Mouse (Mus musculus): ENCODE data around the gene Cdca7l.
"Not testable (repeated sequence)": the region's sequence is repeated elsewhere in the genome, so short reads cannot be mapped to it uniquely, and the experiment has no call there.

The Cdca7l gene

DNA sequence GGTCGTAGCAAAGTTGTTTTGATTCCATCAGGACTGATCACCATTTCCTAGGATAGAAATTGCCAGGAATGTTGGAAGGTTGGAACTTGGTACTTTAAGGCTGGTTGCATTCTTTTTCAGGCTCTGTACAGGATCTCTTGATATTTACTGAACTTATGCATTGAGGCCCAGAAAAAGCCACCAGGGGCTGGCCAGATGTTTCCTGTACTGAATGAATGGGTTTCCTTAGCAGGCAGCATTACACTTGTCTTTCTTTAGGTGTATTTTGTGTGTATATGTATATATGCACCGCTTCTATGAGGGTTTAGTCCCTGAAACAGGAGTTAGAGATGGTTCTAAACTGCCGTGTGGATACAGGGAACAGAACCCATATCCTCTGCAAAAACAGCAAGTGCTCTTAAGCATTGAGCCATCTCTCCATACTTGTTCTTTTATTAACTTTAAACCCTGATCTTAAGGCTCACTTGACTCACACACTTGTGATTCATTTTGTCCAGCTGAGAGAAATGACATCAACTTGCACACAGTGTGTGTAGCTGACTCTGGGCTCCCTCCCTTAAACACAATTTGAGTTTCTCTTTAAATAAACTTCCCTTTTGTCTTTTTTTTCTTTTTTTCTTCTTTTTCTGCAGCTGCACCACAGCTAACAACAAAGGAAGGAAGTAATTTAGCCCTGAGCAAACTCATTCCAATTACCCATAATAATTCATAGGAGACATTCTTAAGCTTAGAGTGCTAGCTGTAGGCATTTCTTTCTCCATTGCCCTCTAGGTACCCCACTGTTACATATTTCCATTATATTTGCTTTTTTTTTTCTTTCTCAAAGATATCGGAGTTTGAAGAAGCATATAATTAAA lies 63.8 kb downstream of the Cdca7l start:
- DNase-seq: no peak

DNA sequence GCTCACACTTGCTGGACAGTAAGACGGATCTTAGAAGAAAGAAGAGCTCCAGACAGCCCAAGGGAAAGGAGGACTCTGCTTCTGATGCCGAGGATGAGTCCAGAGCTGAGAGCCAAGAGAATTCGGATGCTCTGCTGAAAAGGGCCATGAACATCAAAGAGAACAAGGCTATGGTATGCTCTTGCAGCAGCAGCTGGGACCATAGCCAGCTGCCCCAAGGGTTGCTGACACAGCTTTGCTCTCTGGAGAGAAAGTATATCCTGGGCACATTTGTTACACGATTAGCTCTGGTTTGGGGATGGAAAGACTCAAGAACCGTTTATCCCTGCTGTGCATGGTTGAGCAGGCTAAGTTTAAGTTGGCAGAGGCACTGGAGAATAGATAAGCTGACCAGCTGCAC lies 68.2 kb downstream of the Cdca7l start:
- no peak for DNase-seq

DNA sequence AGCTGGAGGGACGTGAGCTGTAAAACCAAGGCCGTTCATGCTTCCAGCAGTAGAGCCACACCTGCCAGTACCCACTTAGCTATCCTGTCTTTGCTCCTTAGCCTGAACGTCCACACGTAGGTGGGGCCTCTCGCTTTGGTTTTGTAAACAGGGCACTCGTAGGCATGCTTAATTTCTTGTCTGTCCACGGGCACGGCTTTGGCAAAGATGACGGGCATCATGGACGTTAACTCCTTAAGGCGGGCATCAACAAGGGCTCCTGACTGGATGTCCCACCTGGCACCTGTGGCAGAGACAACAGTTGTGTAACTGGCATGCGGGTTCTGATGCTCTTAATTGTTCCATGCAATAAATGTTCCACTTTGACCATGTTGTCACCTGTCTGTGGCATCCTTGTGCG lies 74.3 kb downstream of the Cdca7l start:
- no peak for DNase-seq

DNA sequence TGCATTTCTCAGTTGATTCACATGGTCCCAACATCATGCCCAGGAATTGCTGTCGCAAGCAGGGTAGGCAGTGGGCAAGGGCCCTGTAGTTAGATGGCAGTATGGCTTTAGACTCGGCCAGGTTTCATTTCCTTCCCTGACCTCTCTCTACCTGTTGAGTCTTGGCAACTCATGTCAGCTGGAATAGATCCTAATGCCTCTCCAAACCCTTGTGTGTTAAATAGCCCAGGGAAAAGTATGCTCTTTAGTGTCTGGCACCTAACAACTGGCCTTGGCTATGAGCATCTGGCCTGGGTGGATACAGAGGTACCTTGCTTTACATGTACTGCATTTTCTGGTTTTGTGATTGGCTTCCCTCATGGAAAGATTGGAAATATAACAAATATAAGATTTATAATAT lies 80.5 kb downstream of the Cdca7l start:
- no peak for DNase-seq

DNA sequence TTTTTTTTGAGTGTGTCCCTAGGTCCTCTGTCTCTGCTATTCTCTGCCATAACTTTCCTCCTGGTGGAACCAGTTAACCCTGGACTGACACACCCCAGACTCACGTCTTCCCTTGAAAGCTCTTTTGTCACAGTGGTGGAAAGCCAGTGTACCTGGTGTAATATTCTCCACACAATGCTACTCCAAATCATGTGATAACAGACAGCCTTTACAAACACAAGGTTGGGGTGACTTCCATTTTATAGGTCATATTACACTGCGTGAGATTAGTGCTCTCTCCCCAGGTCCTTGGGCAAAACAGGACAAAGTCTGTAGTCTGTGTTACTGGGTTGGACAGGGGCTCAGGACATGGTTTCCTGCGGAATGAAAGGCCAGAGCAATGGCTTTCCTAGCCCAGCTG lies 83.3 kb downstream of the Cdca7l start:
- no peak for DNase-seq

DNA sequence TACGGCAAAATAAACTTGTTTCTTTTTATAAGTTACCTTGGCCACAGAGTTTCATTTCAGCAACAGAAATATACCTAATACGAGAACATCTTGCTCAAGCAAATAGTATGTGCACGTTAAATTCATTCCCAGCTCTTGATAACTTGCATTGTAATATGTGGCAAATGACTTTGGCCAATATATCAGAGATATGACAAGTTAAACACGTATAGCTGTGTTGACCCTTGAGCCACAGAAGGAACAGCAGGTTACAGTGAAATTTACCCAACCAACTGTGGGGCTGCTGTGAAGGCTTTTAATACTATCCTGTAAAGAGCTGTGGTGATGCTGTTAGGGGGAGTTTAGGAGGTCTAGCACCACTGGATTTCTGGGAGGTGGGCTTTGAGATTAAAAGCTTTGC lies 96.7 kb downstream of the Cdca7l start:
- DNase-seq: not testable (repeated sequence)

DNA sequence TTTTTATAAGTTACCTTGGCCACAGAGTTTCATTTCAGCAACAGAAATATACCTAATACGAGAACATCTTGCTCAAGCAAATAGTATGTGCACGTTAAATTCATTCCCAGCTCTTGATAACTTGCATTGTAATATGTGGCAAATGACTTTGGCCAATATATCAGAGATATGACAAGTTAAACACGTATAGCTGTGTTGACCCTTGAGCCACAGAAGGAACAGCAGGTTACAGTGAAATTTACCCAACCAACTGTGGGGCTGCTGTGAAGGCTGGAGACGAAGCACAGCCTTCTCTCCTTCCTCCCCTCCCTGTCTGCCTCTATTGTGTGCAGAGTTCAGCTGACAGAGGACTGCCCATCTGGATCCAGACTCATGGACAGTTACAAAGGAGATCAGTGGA lies 97.3 kb downstream of the Cdca7l start:
- DNase-seq: not testable (repeated sequence)

DNA sequence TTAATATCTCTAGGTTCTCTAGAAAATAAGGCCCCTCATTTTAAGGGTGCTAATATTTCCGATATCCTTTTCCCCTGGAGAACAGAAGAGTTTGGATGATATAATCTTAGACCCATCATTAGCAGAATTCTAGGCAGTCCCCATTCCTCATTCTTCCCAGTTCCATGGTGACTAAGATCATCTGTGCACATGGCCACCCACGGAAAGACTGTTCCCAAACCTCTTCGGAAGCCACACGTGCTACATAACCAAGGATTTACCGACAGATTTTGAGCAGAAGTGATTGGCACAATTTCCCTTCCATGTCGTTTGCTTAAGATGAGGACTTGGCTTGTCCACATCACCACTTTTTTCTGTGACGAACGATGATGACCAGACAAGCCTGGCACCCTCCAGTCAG lies 99.6 kb downstream of the Cdca7l start:
- DNase-seq: no peak

DNA sequence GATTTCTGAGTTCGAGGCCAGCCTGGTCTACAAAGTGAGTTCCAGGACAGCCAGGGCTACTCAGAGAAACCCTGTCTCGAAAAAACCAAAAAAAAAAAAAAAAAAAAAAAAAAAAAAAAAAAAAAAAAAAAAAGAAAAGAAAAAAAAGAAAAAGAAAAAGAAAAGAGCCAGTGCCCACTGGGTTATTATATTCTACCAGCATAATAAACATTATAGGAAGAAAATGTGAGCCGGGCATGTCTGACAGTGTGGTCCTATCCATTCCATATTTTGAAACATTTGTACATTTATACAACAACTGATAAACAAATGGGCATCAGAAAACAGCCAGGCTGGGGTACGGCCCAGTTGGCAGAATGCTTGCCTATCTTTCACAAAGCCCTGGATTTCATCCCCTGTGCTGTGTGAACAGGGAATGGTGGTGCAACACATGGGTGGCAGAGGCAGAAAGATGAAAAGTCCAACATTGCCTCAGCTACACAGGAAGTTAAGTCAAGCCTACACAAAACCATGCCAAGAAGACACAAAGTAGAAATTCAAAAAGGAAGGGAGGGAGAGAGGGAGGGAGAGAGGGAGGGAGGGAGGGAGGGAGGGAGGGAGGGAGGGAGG lies 101.2 kb downstream of the Cdca7l start:
- DNase-seq: not testable (repeated sequence)

DNA sequence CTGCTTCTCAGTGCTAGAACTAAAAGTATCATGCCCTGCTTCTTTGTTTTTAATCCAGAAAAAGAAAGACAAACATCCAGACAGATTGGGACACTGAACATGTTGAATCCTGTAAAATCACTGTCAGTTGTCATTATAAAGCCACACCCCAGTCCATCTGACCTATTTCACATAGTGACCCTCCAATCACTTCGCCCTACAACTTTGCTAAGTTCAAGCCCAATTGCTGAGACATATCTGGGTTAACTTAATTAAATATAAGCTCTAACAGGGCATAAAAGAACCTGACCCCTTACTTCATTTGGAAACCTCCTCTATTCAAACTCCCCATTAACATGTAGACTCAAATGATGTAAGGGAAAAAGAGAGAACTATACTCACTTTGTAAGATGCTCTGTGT lies 107.3 kb downstream of the Cdca7l start:
- DNase-seq: no peak

DNA sequence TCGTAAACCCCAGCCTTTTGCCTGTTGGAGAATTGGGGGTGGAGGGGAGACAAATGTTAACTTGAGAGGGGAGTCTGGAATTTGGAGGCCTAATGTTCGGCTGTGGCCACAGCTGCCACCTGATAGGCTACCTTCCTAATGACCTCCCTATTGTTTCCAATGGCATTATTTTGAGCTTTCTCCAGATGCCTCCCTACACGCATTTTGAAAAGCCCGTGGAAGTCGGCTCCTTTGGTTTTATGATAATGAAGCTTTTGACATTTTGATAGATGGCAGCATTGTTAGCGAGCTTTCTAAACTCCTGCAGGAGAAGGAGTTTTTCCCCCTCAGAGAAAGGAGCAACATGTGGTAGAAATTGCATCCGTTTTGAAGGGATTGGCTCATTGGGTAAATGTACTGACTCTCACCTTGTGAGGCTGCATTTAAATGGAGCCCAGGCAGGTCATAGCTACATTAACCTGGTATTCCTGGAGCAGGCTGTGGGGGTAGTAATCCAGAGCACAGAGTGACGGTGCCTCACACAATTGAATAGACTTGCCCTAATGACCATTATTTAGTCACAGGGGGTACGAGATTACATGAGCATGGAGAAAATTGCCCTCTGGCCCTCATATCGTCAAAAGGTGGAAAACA lies 110.6 kb downstream of the Cdca7l start:
- DNase-seq: no peak

DNA sequence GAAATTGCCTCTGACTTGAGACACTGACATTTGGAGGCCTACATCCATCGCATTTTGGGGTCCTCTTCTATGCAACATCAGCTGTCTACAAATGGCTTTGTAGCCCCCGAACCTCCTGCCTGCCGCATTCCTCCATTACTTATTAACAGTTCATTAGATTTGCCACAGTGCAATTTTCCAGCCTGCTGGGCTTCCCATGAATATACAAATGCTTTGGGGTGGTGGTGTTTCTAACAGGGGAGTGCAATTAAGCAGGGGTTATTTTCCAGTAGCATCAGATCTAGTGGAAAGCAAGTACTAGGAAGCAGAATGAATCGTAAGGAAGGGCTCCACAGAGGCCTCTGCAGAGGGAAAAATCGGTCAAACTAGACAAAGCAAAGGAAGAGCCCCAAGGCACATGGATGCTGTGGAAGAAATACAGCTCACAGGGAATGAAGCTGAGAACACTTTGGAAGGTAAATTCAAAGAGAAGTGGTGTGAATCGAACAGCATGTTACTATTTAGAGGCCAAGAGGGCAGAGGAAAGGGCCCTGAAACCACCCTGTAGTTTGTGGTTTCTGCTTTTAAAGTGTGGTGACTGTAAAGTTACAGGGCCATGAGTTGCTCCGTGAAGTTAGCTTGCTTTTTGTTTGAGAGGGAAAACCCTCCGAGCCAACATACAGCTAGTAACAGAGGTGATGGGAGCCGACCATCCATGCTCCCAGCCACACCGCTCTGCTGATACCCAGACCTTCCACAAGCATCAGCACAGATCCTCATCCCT lies 111.9 kb downstream of the Cdca7l start:
- no peak for DNase-seq
